Mouse (Mus musculus): ENCODE measurements around the gene Wdr89. TPM values are rescaled to one million over a fixed set of nuclear protein-coding genes. Genes with fewer than 3 reads are reported as not detected.
"Not testable (repeated sequence)": the region's sequence is repeated elsewhere in the genome, so short reads cannot be mapped to it uniquely, and the experiment has no call there.

Gene Wdr89
- polyA plus RNA-seq (2014; fragmentation: Nextera tagmentation; extraction: Ambion mirVana) = 9.6 and 9.9 TPM in 2 replicates

DNA sequence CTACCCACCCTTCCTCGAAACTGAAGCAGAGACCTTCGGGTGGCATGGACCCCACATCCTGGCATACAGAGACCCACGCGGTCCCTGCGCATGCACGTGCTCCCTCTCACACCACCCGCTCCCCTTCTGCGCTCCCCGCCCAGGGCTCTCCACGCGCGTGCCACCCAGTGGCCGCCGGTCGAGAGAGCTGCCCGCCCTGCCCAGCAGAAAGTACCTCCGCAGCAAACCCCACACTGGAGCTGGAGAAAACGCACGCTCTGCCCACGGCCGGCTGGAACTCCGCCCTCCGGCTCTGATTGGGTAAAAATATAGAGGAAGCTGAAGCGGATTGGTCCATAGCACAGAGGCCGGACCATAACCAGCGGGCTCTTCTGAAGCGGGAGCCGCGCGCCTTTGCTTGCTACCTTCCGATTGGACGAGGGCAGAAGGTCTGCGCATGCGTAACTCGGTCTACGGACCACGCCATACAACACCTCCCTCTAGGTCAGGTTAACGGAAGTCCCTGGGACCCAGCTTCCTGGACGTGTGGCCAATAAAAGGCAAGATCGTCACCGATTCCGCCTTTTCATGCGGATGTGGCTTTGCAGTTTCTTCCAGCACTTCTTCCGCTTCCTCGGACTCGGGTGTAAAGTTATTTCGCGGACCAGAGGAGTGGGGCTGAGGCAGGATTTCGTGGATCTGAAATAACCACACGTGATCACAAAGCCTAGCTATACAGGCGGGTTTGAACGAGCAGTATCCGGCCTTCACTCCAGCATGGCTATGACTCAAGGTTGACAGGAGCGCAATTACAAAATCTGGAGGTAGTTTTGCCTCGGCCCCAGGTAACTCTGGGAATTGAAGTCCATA is at the start of gene Wdr89:
Gene Wdr89 (minus strand): TSS at position 280 of the 849 bp plus-strand sequence.
- Histone ChIP-seq H3K4me3 (ENCODE audit: low read depth, low read length) (peak within 1 kb of the TSS; percentile 76), H3K4me1 (ENCODE audit: control insufficient read depth, insufficient read depth, low read length) (peaks cover 9% of the 10 kb centered on the region), H3K4me2 (peak within 1 kb of the TSS; percentile 88), H3K27me3 (ENCODE audit: control insufficient read depth, insufficient read depth, low read length) (no peaks in the 10 kb centered on the region), H3K9ac (ENCODE audit: low read depth, low read length) (peak within 1 kb of the TSS; percentile 87), H3K27ac (ENCODE audit: low read depth, low read length) (peak within 1 kb of the TSS; percentile 89), H3K9me3 (replicated peaks; ENCODE audit: control insufficient read depth, low read length) (no peaks in the 10 kb centered on the region), H3K36me3 (ENCODE audit: control insufficient read depth, insufficient read depth, low read length) (no peaks in the 10 kb centered on the region)
- ATAC-seq (replicated peaks; ENCODE audit: insufficient number of reproducible peaks, low FRiP score, low TSS enrichment) = peak; percentile 98
- under 1% methylated on average over 55 of the region's 55 CpGs for WGBS (ENCODE audit: insufficient replicate concordance)

DNA sequence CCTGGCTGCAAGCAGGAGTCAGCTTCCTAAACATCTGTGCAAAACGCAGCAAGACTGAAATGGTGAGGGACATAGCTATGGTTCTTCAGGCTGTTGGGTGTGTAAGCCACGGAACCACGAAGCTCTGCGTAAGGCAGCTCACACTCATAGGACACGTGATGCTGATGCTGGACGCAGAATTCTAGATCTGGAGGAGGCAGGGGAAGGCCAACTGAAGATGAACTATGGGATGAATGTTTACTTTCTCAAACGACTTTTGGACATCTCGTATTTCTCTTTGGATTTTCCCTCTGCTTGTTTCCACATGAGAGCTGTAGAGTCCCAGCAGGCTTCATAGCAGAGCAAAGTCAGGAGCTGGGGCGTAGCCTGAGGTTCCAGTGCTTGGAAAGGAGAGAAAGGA is 44.3 kb upstream of the Wdr89 start:
- Histone ChIP-seq H3K36me3 (ENCODE audit: control insufficient read depth, insufficient read depth, low read length) (no peaks in the 10 kb centered on the region), H3K9ac (ENCODE audit: low read depth, low read length) (no peak overlapping the region), H3K4me3 (ENCODE audit: low read depth, low read length) (no peak overlapping the region), H3K4me2 (no peak overlapping the region), H3K27me3 (ENCODE audit: control insufficient read depth, insufficient read depth, low read length) (no peaks in the 10 kb centered on the region), H3K27ac (ENCODE audit: low read depth, low read length) (no peak overlapping the region), H3K9me3 (replicated peaks; ENCODE audit: control insufficient read depth, low read length) (no peaks in the 10 kb centered on the region), H3K4me1 (ENCODE audit: control insufficient read depth, insufficient read depth, low read length) (no peaks in the 10 kb centered on the region)
- 76% methylated on average over 9 of the region's 9 CpGs for WGBS (ENCODE audit: insufficient replicate concordance)
- no peak for ATAC-seq (replicated peaks; ENCODE audit: insufficient number of reproducible peaks, low FRiP score, low TSS enrichment)

DNA sequence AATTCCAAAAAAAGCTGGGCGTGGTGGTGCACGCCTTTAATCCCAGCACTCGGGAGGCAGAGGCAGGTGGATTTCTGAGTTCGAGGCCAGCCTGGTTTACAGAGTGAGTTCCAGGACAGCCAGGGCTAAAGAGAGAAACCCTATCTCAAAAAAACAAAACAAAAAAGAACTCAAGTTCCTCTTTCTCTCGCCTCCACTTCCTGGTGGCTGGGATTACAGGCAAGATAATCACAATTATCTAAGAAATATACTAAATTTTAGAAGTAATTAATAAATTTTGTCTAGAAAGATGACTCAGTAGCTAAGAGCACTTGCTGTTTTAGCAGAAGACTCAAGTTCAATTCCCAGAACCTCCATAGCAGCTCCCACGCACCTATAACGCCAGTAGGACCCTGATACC is 43.6 kb upstream of the Wdr89 start:
- not testable (repeated sequence) for H3K27ac ChIP-seq (ENCODE audit: low read depth, low read length); ATAC-seq (replicated peaks; ENCODE audit: insufficient number of reproducible peaks, low FRiP score, low TSS enrichment); H3K4me3 ChIP-seq (ENCODE audit: low read depth, low read length); H3K9me3 ChIP-seq (replicated peaks; ENCODE audit: control insufficient read depth, low read length); H3K4me1 ChIP-seq (ENCODE audit: control insufficient read depth, insufficient read depth, low read length); H3K27me3 ChIP-seq (ENCODE audit: control insufficient read depth, insufficient read depth, low read length); H3K9ac ChIP-seq (ENCODE audit: low read depth, low read length); H3K4me2 ChIP-seq; H3K36me3 ChIP-seq (ENCODE audit: control insufficient read depth, insufficient read depth, low read length)
- WGBS (ENCODE audit: insufficient replicate concordance) = 83% methylated on average over 7 of the region's 7 CpGs

DNA sequence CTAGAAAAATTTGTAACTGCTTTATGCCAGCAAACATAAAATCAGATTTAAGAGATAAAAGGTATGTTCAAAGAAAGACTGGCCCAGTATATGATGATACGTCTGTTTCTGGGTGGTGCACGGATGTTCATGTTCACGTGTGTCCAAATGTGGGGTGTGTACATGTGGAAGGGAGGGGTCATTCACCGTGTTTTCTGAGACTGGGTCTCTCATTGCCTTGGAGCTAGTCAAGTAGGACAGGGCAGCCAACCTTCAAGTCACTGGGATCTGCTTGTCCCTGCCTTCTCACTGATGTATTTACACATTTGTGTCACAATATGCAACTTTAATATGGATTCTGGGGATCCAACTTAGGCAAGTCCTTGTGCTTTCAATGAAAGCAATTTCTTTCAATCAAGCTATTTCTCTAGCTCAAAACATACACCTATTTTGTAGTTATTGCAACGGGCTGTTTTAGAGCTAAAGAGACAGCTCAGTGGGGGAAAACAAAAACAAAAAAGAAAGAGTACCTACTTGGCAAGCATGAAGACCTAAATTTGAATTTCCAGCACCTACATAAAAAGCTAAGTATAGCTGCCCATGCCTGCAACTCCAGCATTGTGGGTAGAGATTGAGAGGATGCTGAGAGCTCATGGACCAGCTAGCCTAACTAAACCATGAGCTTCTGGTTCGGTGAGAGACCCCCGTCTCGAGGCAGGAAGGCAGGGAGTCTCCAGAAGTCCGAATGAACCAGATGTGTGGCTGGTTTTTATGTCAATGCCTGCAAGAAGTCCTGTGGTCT is 41.4 kb upstream of the Wdr89 start:
- Histone ChIP-seq H3K27ac (ENCODE audit: low read depth, low read length) (no peak overlapping the region), H3K9me3 (replicated peaks; ENCODE audit: control insufficient read depth, low read length) (no peaks in the 10 kb centered on the region), H3K9ac (ENCODE audit: low read depth, low read length) (no peak overlapping the region), H3K4me3 (ENCODE audit: low read depth, low read length) (no peak overlapping the region), H3K4me2 (no peak overlapping the region), H3K36me3 (ENCODE audit: control insufficient read depth, insufficient read depth, low read length) (no peaks in the 10 kb centered on the region), H3K27me3 (ENCODE audit: control insufficient read depth, insufficient read depth, low read length) (no peaks in the 10 kb centered on the region), H3K4me1 (ENCODE audit: control insufficient read depth, insufficient read depth, low read length) (no peaks in the 10 kb centered on the region)
- WGBS (ENCODE audit: insufficient replicate concordance) = 81% methylated on average over 9 of the region's 9 CpGs
- no peak for ATAC-seq (replicated peaks; ENCODE audit: insufficient number of reproducible peaks, low FRiP score, low TSS enrichment)

DNA sequence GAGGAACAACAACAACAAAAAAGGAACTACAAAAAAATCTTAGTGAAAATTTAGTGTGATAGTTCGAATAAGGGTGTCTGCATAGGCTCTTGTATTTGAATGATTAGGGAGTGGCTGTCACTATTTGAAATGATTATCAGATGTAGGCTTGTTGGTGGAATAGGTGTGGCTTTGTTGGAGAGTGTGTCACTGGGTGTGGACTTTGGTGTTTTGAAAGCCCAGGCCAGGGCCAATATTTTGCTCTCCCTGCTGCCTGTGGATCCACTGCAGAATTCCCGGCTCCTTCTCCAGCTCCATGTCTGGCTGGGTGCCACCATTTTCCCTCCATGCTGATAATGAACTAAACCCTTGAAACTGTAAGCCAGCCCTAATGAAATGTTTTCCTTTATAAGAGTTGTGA is 40.2 kb upstream of the Wdr89 start:
- H3K4me3 ChIP-seq (ENCODE audit: low read depth, low read length) = no peak overlapping the region
- no peak overlapping the region for H3K4me2 ChIP-seq
- H3K36me3 ChIP-seq (ENCODE audit: control insufficient read depth, insufficient read depth, low read length) = no peaks in the 10 kb centered on the region
- no peaks in the 10 kb centered on the region for H3K9me3 ChIP-seq (replicated peaks; ENCODE audit: control insufficient read depth, low read length)
- H3K27ac ChIP-seq (ENCODE audit: low read depth, low read length) = no peak overlapping the region
- no peaks in the 10 kb centered on the region for H3K27me3 ChIP-seq (ENCODE audit: control insufficient read depth, insufficient read depth, low read length)
- H3K9ac ChIP-seq (ENCODE audit: low read depth, low read length) = no peak overlapping the region
- H3K4me1 ChIP-seq (ENCODE audit: control insufficient read depth, insufficient read depth, low read length) = no peaks in the 10 kb centered on the region
- 77% methylated on average over 2 of the region's 2 CpGs for WGBS (ENCODE audit: insufficient replicate concordance)
- no peak for ATAC-seq (replicated peaks; ENCODE audit: insufficient number of reproducible peaks, low FRiP score, low TSS enrichment)

DNA sequence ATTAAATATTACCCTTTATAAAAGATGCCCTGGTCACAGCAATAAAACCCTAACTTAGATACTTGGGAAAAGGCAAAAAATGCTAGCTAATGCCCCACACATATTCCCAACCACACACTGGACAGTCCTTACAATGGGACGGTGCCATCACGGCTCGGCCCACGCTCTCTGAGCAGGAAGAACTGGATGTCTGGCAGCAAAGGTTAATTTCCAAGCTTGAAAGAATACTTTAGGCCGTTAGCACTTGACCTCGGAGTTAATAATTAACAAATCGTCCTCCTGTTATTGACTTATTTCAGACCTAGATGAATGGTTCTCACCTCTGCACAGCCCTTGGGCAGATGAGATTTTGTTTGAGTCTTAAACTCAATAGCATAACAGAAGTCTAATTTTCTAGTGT is 37.3 kb upstream of the Wdr89 start:
- no peaks in the 10 kb centered on the region for H3K9me3 ChIP-seq (replicated peaks; ENCODE audit: control insufficient read depth, low read length)
- H3K4me2 ChIP-seq = no peak overlapping the region
- peaks cover 2% of the 10 kb centered on the region; the same call in 1 of the 2 replicates for H3K4me1 ChIP-seq (ENCODE audit: control insufficient read depth, insufficient read depth, low read length)
- no peaks in the 10 kb centered on the region for H3K36me3 ChIP-seq (ENCODE audit: control insufficient read depth, insufficient read depth, low read length)
- H3K27me3 ChIP-seq (ENCODE audit: control insufficient read depth, insufficient read depth, low read length) = no peaks in the 10 kb centered on the region
- no peak overlapping the region for H3K9ac ChIP-seq (ENCODE audit: low read depth, low read length)
- WGBS (ENCODE audit: insufficient replicate concordance) = 83% methylated on average over 7 of the region's 7 CpGs
- H3K4me3 ChIP-seq (ENCODE audit: low read depth, low read length) = no peak overlapping the region
- no peak overlapping the region for H3K27ac ChIP-seq (ENCODE audit: low read depth, low read length)
- no peak for ATAC-seq (replicated peaks; ENCODE audit: insufficient number of reproducible peaks, low FRiP score, low TSS enrichment)

DNA sequence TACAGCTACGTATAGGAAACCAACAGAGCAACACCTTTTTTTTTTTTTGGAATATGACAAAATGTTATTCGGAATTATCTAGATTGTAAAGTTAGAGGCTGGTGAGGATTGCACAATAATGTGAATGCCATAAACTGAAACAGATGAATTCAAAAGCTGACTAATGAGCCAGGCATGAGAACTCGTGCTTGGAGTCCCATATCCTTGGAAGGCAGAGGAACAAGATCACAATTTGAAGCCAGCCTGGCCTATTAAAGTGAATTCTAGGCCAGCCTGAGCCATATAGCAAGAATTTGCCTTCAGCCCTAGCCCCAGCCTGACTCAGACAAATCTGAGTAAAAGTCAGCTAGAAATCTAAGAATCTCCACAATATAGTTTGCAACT is 33.4 kb upstream of the Wdr89 start:
- Histone ChIP-seq H3K4me1 (ENCODE audit: control insufficient read depth, insufficient read depth, low read length) (peaks cover 8% of the 10 kb centered on the region; the same call in 1 of the 2 replicates), H3K4me2 (no peak overlapping the region), H3K4me3 (ENCODE audit: low read depth, low read length) (no peak overlapping the region), H3K27ac (ENCODE audit: low read depth, low read length) (no peak overlapping the region), H3K9me3 (replicated peaks; ENCODE audit: control insufficient read depth, low read length) (no peaks in the 10 kb centered on the region), H3K9ac (ENCODE audit: low read depth, low read length) (no peak overlapping the region), H3K27me3 (ENCODE audit: control insufficient read depth, insufficient read depth, low read length) (no peaks in the 10 kb centered on the region), H3K36me3 (ENCODE audit: control insufficient read depth, insufficient read depth, low read length) (no peaks in the 10 kb centered on the region)
- WGBS (ENCODE audit: insufficient replicate concordance) = 87% methylated on average over 3 of the region's 3 CpGs
- ATAC-seq (replicated peaks; ENCODE audit: insufficient number of reproducible peaks, low FRiP score, low TSS enrichment) = no peak

DNA sequence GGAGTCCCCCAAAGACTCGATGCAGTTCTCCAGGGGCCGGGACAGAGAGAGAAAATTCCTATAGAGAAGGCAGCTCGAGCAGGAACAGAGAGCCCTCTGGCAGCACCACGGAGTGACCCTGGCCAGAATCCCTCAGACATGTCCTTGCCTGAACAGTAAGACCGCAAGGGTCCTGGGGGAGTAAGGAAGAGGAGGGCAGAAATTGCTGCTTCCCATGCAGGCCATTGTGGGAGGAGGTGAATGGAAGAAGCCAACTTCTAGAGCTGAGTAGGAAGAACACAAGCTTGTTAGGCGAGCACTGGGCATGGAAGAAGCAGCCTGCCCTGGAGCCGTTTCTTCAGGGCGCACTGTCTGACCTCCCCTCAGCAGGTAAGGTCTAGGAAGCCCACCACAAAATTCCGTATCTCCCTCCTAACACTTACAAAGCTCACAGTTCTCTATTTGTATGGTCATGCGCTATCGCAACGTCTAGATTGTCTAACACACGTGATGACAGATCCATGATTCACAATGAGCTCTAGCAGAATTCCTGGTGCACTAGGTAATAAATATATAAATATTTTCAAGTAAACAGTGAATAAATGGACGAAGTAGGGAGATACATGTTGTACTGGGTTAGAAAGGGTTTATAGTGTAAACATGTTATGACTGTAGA is 32.9 kb upstream of the Wdr89 start:
- Histone ChIP-seq H3K4me3 (ENCODE audit: low read depth, low read length) (peak overlapping the region; percentile 21), H3K4me1 (ENCODE audit: control insufficient read depth, insufficient read depth, low read length) (peaks cover 8% of the 10 kb centered on the region; the same call in 1 of the 2 replicates), H3K9me3 (replicated peaks; ENCODE audit: control insufficient read depth, low read length) (no peaks in the 10 kb centered on the region), H3K27ac (ENCODE audit: low read depth, low read length) (peak overlapping the region; percentile 0), H3K4me2 (peak overlapping the region; percentile 59), H3K9ac (ENCODE audit: low read depth, low read length) (peak overlapping the region; percentile 47; the same call in 1 of the 2 replicates), H3K36me3 (ENCODE audit: control insufficient read depth, insufficient read depth, low read length) (no peaks in the 10 kb centered on the region), H3K27me3 (ENCODE audit: control insufficient read depth, insufficient read depth, low read length) (no peaks in the 10 kb centered on the region)
- no peak for ATAC-seq (replicated peaks; ENCODE audit: insufficient number of reproducible peaks, low FRiP score, low TSS enrichment)
- 51% methylated on average over 14 of the region's 14 CpGs for WGBS (ENCODE audit: insufficient replicate concordance)
